Mouse (Mus musculus) stomach, embryonic 16.5 days (tissue): ENCODE data around the gene Als2cr12. TPM values are rescaled to one million over a fixed set of nuclear protein-coding genes. Genes with fewer than 3 reads are reported as not detected.
"Not testable (repeated sequence)": the region's sequence is repeated elsewhere in the genome, so short reads cannot be mapped to it uniquely, and the experiment has no call there.

Experiments
- ATAC-seq: fragments of 200-750 bp; cut with Nextera tagmentation; 2 replicates; pipeline ENCODE4 v1.8.0; 2017; ENCODE audit warnings: moderate number of reproducible peaks, moderate TSS enrichment; ENCODE audit not compliant: insufficient read depth, low FRiP score
- H3K27ac ChIP-seq: fragments of 300-500 bp; sonication (generic); 2 replicates; pipeline ENCODE4 v1.5.1; 2014; ENCODE audit warnings: low read length
- H3K27me3 ChIP-seq: fragments of 300-500 bp; sonication (generic); 2 replicates; pipeline ENCODE4 v1.6.1; 2014; ENCODE audit warnings: low read length, control low read depth, mixed read lengths; ENCODE audit not compliant: control insufficient read depth, insufficient read depth
- H3K36me3 ChIP-seq: fragments of 300-500 bp; sonication (generic); 2 replicates; pipeline ENCODE4 v1.6.1; 2014; ENCODE audit warnings: low read length; ENCODE audit not compliant: control insufficient read depth, insufficient read depth
- H3K4me1 ChIP-seq: fragments of 300-500 bp; sonication (generic); 2 replicates; pipeline ENCODE4 v1.6.1; 2014; ENCODE audit warnings: low read length, control low read depth, mixed read lengths; ENCODE audit not compliant: control insufficient read depth, insufficient read depth
- H3K4me2 ChIP-seq: fragments of 300-500 bp; sonication (generic); 2 replicates; pipeline ENCODE4 v1.6.1; 2014; ENCODE audit warnings: low read depth, low read length, mixed read lengths
- H3K4me3 ChIP-seq: fragments of 300-500 bp; sonication (generic); replicated peaks from 2 replicates; pipeline ENCODE4 v1.5.1; 2014; ENCODE audit warnings: mild to moderate bottlenecking, low read length
- H3K9ac ChIP-seq: fragments of 300-500 bp; sonication (generic); 2 replicates; pipeline ENCODE4 v1.6.1; 2014; ENCODE audit warnings: low read length
- H3K9me3 ChIP-seq: fragments of 300-500 bp; sonication (generic); replicated peaks from 2 replicates; pipeline ENCODE4 v1.6.1; 2016; ENCODE audit warnings: low read length, control low read depth; ENCODE audit not compliant: control insufficient read depth
- WGBS: fragments of 180-500 bp; shearing (Covaris S2); extraction: QIAGEN DNeasy Blood & Tissue Kit; methylation state at CpG from one replicate; pipeline ENCODE4 v1.1.7; 2014; 5-methylcytosine and 5-hydroxymethylcytosine counted together
- polyA plus RNA-seq: library from polyadenylated mRNA; unstranded; fragments of >200 nt; fragmentation: Nextera tagmentation; extraction: Ambion mirVana; gene quantifications from 2 replicates; pipeline ENCODE4 v1.2.1, GENCODE M21; 2015

The Als2cr12 gene
- polyA plus RNA-seq, 1 experiment from 2014 or later = 0.43 TPM

GRCm38 (mm10) chr1:58677575-58677974 is 18.2 kb downstream of the Als2cr12 start:
- ATAC-seq = no peak
- H3K4me2 ChIP-seq = no peak overlapping the region
- 88% methylated on average over 1 of the region's 1 CpGs for WGBS

GRCm38 (mm10) chr1:58675011-58675410 is 20.8 kb downstream of the Als2cr12 start:
- Histone ChIP-seq H3K36me3 (no peaks in the 10 kb centered on the region), H3K9me3 (no peaks in the 10 kb centered on the region), H3K27ac (no peak overlapping the region), H3K27me3 (no peaks in the 10 kb centered on the region), H3K4me1 (no peaks in the 10 kb centered on the region), H3K9ac (no peak overlapping the region), H3K4me2 (no peak overlapping the region), H3K4me3 (no peak overlapping the region)
- ATAC-seq = no peak
- WGBS = 85% methylated on average over 3 of the region's 3 CpGs

More at GRCm38 (mm10) chr1:58677575-58677974, 18.2 kb downstream of the Als2cr12 start:
- Histone ChIP-seq H3K27me3 (no peaks in the 10 kb centered on the region), H3K9ac (no peak overlapping the region), H3K36me3 (no peaks in the 10 kb centered on the region), H3K27ac (no peak overlapping the region), H3K4me1 (no peaks in the 10 kb centered on the region), H3K9me3 (no peaks in the 10 kb centered on the region), H3K4me3 (no peak overlapping the region)

DNA sequence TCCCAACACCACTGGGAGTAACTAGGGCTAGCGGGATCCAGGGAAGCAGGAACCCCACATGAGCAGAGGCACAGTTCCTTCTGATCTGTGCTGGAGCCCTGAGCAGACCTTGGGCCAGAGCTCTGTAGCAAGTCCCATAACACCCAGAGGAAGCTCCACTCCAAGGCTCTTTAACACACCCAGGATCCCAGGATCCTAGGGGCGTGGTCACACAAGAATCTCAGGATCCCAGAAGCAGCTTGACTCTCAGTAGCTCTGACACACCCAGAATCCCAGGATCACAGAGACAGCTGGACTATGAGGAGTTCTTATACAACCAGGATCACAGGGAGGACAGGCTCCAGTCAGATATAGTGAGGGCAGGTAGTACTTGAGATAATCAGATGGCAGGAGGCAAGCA is 23.7 kb downstream of the Als2cr12 start:
- Histone ChIP-seq H3K36me3 (no peaks in the 10 kb centered on the region), H3K9me3 (no peaks in the 10 kb centered on the region), H3K27me3 (no peaks in the 10 kb centered on the region), H3K4me3 (no peak overlapping the region), H3K27ac (no peak overlapping the region), H3K4me2 (no peak overlapping the region), H3K9ac (no peak overlapping the region), H3K4me1 (no peaks in the 10 kb centered on the region)
- WGBS = 87% methylated on average over 2 of the region's 2 CpGs
- ATAC-seq = no peak

- ATAC-seq, H3K4me3 ChIP-seq: not testable (repeated sequence)
- WGBS = 78% methylated on average over 3 of the region's 3 CpGs
Observed at GRCm38 (mm10) chr1:58669635-58670034, 26.2 kb downstream of the Als2cr12 start.

DNA sequence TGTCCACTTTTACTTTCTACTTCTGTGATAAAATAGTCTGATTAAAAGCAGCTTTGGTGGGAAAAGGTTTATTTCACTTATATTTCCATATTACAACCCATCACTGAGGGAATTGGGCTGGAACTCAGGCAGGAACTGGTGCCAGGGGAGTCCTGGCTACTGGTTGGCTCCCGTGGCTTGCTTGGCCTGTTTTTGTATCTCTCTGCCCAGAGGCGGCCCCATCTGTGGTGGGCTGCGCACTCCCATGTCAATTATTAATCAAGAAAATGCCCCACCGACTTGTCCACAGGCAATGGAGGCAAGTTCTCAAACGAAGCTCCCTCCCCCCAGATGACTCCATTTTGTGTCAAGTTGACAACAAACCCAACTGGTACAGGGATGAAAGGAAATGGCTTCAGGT is 27.6 kb downstream of the Als2cr12 start:
- WGBS = 77% methylated on average over 5 of the region's 5 CpGs
- H3K9me3 ChIP-seq = no peaks in the 10 kb centered on the region

More at GRCm38 (mm10) chr1:58669635-58670034, 26.2 kb downstream of the Als2cr12 start:
- H3K27me3 ChIP-seq, H3K9ac ChIP-seq, H3K4me2 ChIP-seq, H3K36me3 ChIP-seq, H3K9me3 ChIP-seq, H3K27ac ChIP-seq, H3K4me1 ChIP-seq: not testable (repeated sequence)

GRCm38 (mm10) chr1:58663365-58663764 is 32.4 kb downstream of the Als2cr12 start:
- not testable (repeated sequence) for H3K4me1 ChIP-seq, H3K9me3 ChIP-seq, ATAC-seq, H3K4me3 ChIP-seq, H3K4me2 ChIP-seq, H3K27me3 ChIP-seq, H3K36me3 ChIP-seq, H3K27ac ChIP-seq, H3K9ac ChIP-seq
- 86% methylated on average over 3 of the region's 3 CpGs for WGBS

More for the DNA sequence above, 27.6 kb downstream of the Als2cr12 start:
- Histone ChIP-seq H3K4me1 (no peaks in the 10 kb centered on the region), H3K4me2 (no peak overlapping the region), H3K36me3 (no peaks in the 10 kb centered on the region), H3K27ac (no peak overlapping the region), H3K9ac (no peak overlapping the region), H3K27me3 (no peaks in the 10 kb centered on the region), H3K4me3 (no peak overlapping the region)
- ATAC-seq = no peak

DNA sequence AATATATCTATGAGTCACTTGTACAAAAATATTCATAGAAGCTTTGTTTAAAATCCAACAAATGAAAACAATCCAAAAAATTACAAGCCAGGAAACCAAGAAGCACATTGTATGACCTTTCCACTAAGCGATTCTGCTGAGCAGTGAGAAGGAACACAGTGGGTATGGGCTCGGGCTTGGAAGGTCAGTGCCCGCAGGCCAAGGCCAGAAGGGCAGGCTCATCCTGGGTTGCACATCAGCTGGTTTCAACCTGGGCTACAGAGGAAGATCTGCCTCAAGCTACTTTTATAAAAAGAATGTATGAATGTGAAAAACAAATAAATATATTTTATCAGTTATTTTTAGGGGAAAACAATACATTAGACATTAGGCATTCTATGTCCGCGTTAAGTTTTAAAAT is 33.1 kb downstream of the Als2cr12 start:
- not testable (repeated sequence) for H3K36me3 ChIP-seq, H3K4me2 ChIP-seq, H3K4me1 ChIP-seq, H3K9me3 ChIP-seq, H3K4me3 ChIP-seq, H3K27ac ChIP-seq, ATAC-seq, H3K27me3 ChIP-seq, H3K9ac ChIP-seq
- WGBS = 94% methylated on average over 5 of the region's 5 CpGs

- Histone ChIP-seq H3K4me1 (no peaks in the 10 kb centered on the region), H3K4me3 (peak overlapping the region; percentile 72), H3K36me3 (no peaks in the 10 kb centered on the region), H3K9ac (peak overlapping the region; percentile 89), H3K4me2 (peak overlapping the region; percentile 76), H3K27me3 (no peaks in the 10 kb centered on the region), H3K9me3 (no peaks in the 10 kb centered on the region), H3K27ac (peak overlapping the region; percentile 60)
- WGBS = 1% methylated on average over 37 of the region's 37 CpGs
- peak; percentile 79 for ATAC-seq
Observed at GRCm38 (mm10) chr1:58652480-58653403, 43.0 kb downstream of the Als2cr12 start.

DNA sequence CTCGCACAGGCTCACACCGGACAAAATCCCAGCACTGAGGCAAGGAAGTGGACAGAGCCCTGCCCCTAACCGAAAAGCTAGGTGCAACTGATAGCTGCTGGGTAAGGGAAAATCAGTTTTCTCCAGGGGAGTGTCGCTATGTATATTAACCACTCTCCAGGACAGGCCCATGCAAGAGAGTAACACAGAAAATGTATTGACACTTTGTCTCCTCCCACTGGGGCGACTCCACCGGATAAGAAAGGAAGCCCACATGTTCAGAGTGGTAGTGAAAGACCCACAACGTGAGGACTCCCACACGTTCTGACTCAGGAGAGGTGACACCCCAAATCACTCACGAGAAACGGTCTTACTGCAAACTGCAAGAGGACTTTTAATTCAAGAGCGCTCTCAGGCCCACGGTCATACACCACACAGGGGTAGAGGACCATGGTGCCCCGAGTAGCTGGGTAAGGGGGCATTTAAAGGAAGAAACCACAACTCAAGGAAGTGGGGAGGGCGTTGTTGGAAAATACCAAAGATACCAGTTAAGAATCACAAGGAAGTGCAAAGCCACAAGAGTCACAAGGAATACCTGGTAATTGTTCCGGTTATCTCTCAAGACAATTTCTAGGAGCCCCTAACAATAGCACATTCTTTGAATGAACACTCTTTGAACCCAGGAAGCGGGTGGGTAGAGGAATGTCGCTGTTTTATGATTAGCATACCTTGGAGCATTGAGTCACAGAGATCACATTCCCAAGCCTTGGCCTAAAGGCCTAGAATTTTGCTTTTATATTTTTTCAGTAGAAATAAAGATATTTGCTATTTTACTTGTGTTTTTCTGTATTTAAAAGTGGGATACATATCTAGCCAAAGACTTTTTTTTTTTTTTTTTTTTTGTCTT is 44.0 kb downstream of the Als2cr12 start:
- H3K36me3 ChIP-seq, ATAC-seq, H3K27ac ChIP-seq, H3K4me1 ChIP-seq, H3K9ac ChIP-seq, H3K27me3 ChIP-seq, H3K9me3 ChIP-seq: not testable (repeated sequence)
- H3K4me2 ChIP-seq = peak overlapping the region; percentile 76
- 84% methylated on average over 17 of the region's 17 CpGs for WGBS
- H3K4me3 ChIP-seq = peak overlapping the region; percentile 72
